Mouse (Mus musculus) kidney, postnatal 0 days (tissue): ENCODE measurements around the gene Adora1. TPM values are rescaled to one million over a fixed set of nuclear protein-coding genes. Genes with fewer than 3 reads are reported as not detected.
"Not testable (repeated sequence)": the region's sequence is repeated elsewhere in the genome, so short reads cannot be mapped to it uniquely, and the experiment has no call there.

Experiments
- ATAC-seq: fragments of 200-750 bp; cut with Nextera tagmentation; replicated peaks from 2 replicates; pipeline ENCODE4 v1.8.0; 2017; ENCODE audit warnings: low read depth, moderate number of reproducible peaks, moderate TSS enrichment, moderate library complexity; ENCODE audit not compliant: low FRiP score
- DNase-seq: peaks from one replicate; pipeline ENCODE4 v3.0.0-alpha.2; 2016; ENCODE audit warnings: low spot score
- H3K27ac ChIP-seq: fragments of 300-500 bp; sonication (generic); 2 replicates; pipeline ENCODE4 v1.5.1; 2014; ENCODE audit warnings: mild to moderate bottlenecking
- H3K27me3 ChIP-seq: fragments of 300-500 bp; sonication (generic); 2 replicates; pipeline ENCODE4 v1.6.1; 2014; ENCODE audit warnings: low read length, mixed read lengths; ENCODE audit not compliant: insufficient read depth
- H3K36me3 ChIP-seq: fragments of 300-500 bp; sonication (generic); 2 replicates; pipeline ENCODE4 v1.6.1; 2014; ENCODE audit warnings: low read length, mixed read lengths; ENCODE audit not compliant: insufficient read depth
- H3K4me1 ChIP-seq: fragments of 300-500 bp; sonication (generic); replicated peaks from 2 replicates; pipeline ENCODE4 v1.6.1; 2014; ENCODE audit warnings: antibody characterized with exemption, low read length, mixed read lengths; ENCODE audit not compliant: insufficient read depth
- H3K4me2 ChIP-seq: fragments of 300-500 bp; sonication (generic); 2 replicates; pipeline ENCODE4 v1.6.1; 2014; ENCODE audit warnings: mild to moderate bottlenecking, low read length, moderate library complexity, mixed read lengths
- H3K4me3 ChIP-seq: fragments of 300-500 bp; sonication (generic); replicated peaks from 2 replicates; pipeline ENCODE4 v1.5.1; 2014; ENCODE audit warnings: low read depth, low read length
- H3K9ac ChIP-seq: fragments of 300-500 bp; sonication (generic); 2 replicates; pipeline ENCODE4 v1.6.1; 2014; ENCODE audit warnings: low read depth, low read length
- H3K9me3 ChIP-seq: fragments of 300-500 bp; sonication (generic); replicated peaks from 2 replicates; pipeline ENCODE4 v1.6.1; 2016; ENCODE audit warnings: low read length, inconsistent platforms, mixed read lengths
- CTCF ChIP-seq: IDR thresholded peaks from 2 replicates; pipeline ENCODE4 v1.5.1; 2016; ENCODE audit warnings: antibody characterized with exemption, low read depth, mild to moderate bottlenecking, moderate library complexity
- WGBS: fragments of 180-500 bp; shearing (Covaris S2); extraction: QIAGEN DNeasy Blood & Tissue Kit; methylation state at CpG from one replicate; pipeline ENCODE4 v1.1.7; 2014; 5-methylcytosine and 5-hydroxymethylcytosine counted together
- polyA plus RNA-seq: library from polyadenylated mRNA; unstranded; fragments of >200 nt; fragmentation: Nextera tagmentation; extraction: Ambion mirVana; gene quantifications from 2 replicates; pipeline ENCODE4 v1.2.1, GENCODE M21; 2015

Adora1 gene
- polyA plus RNA-seq, 1 experiment from 2014 or later, result 13.7 TPM

- H3K9ac ChIP-seq, result no peak overlapping the region
- no peaks in the 10 kb centered on the region; the same call in 1 of the 2 replicates for H3K9me3 ChIP-seq
- no peak overlapping the region for H3K4me3 ChIP-seq
- no peak for DNase-seq
- no peak for TF ChIP-seq CTCF
- H3K4me1 ChIP-seq, result no peaks in the 10 kb centered on the region
- WGBS, result 95% methylated on average over 6 of the region's 6 CpGs
- H3K36me3 ChIP-seq, result no peaks in the 10 kb centered on the region
- no peak overlapping the region for H3K4me2 ChIP-seq
- H3K27me3 ChIP-seq, result no peaks in the 10 kb centered on the region
- H3K27ac ChIP-seq, result no peak overlapping the region
- ATAC-seq, result no peak
Measured at GRCm38 (mm10) chr1:134264341-134264740, 29.1 kb upstream of the Adora1 start.

DNA sequence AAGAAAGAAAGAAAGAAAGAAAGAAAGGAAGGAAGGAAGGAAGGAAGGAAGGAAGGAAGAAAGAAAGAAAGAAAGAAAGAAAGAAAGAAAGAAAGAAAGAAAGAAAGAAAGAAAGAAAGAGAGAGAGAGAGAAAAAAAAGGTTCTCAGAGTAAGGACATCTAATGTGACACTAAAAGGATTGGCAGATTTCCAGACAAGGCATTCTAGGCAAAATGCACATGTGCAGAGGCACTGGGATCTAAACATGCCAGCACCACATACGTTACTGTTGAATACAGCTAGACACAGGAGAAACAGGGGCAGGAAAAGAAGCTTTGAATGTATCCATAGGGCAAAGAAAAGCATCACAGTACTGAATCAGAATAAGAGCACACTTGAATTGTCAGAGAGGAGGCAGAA is 14.4 kb upstream of the Adora1 start:
- not testable (repeated sequence) for DNase-seq

GRCm38 (mm10) chr1:134246590-134246989 is 11.4 kb upstream of the Adora1 start:
- Histone ChIP-seq H3K4me1 (peaks cover 7% of the 10 kb centered on the region; the same call in 1 of the 2 replicates), H3K4me3 (no peak overlapping the region), H3K27me3 (no peaks in the 10 kb centered on the region), H3K9ac (no peak overlapping the region), H3K36me3 (no peaks in the 10 kb centered on the region), H3K27ac (no peak overlapping the region), H3K4me2 (no peak overlapping the region), H3K9me3 (no peaks in the 10 kb centered on the region)
- TF ChIP-seq CTCF, result no peak
- peak; percentile 12 for DNase-seq
- 55% methylated on average over 4 of the region's 4 CpGs for WGBS
- ATAC-seq, result no peak

More for the DNA sequence above, 14.4 kb upstream of the Adora1 start:
- H3K27ac ChIP-seq, H3K36me3 ChIP-seq, H3K9me3 ChIP-seq, ATAC-seq, H3K27me3 ChIP-seq, H3K4me3 ChIP-seq, H3K9ac ChIP-seq, H3K4me2 ChIP-seq, H3K4me1 ChIP-seq: not testable (repeated sequence)
- WGBS, result 77% methylated on average over 1 of the region's 1 CpGs

GRCm38 (mm10) chr1:134245004-134245717 is 9.9 kb upstream of the Adora1 start:
- Histone ChIP-seq H3K27me3 (no peaks in the 10 kb centered on the region), H3K9me3 (no peaks in the 10 kb centered on the region), H3K4me1 (peaks cover 7% of the 10 kb centered on the region; the same call in 1 of the 2 replicates), H3K27ac (no peak overlapping the region), H3K9ac (no peak overlapping the region), H3K4me2 (no peak overlapping the region), H3K36me3 (no peaks in the 10 kb centered on the region), H3K4me3 (no peak overlapping the region)
- TF ChIP-seq CTCF, result no peak
- DNase-seq (no peak), ATAC-seq (no peak)
- WGBS, result 74% methylated on average over 14 of the region's 14 CpGs

GRCm38 (mm10) chr1:134243948-134244914 is 9.0 kb upstream of the Adora1 start:
- Histone ChIP-seq H3K9ac (0 out of 2 replicates have a peak overlapping the region, but pooled peaks have one; percentile 6), H3K36me3 (no peaks in the 10 kb centered on the region), H3K27ac (no peak overlapping the region), H3K27me3 (no peaks in the 10 kb centered on the region), H3K4me3 (no peak overlapping the region), H3K4me2 (peak overlapping the region; percentile 39), H3K4me1 (peaks cover 7% of the 10 kb centered on the region; the same call in 1 of the 2 replicates), H3K9me3 (no peaks in the 10 kb centered on the region)
- peak; percentile 99 for TF ChIP-seq CTCF
- peak; percentile 91 for DNase-seq
- peak; percentile 71 for ATAC-seq
- 21% methylated on average over 35 of the region's 35 CpGs for WGBS

DNA sequence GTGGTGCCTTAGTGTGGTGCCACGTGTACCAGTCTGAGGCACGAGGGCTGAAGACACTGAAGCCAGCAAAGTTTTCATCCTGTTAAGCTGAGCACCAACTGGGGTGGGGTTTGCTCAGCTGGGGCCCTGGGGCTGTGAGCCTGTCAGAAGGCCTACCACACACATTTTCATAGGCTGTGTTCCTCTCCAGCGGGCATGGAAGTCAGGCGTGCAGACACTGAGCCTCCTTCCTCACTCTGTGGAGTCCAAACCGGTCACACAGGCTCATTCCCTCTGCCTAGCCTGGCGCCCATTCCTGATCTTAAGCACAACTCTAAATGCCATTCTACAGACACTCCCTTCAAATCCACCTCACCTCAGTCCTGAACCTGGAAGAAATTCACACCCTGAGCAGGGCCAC is 8.3 kb upstream of the Adora1 start:
- Histone ChIP-seq H3K4me2 (0 out of 2 replicates have a peak overlapping the region, but pooled peaks have one; percentile 39), H3K4me3 (no peak overlapping the region), H3K27me3 (no peaks in the 10 kb centered on the region), H3K9ac (0 out of 2 replicates have a peak overlapping the region, but pooled peaks have one; percentile 6), H3K27ac (no peak overlapping the region), H3K4me1 (peaks cover 7% of the 10 kb centered on the region; the same call in 1 of the 2 replicates), H3K9me3 (no peaks in the 10 kb centered on the region), H3K36me3 (no peaks in the 10 kb centered on the region)
- peak; percentile 65; the same call in 1 of the 2 replicates for ATAC-seq
- no peak for TF ChIP-seq CTCF
- peak; percentile 27 for DNase-seq
- 44% methylated on average over 6 of the region's 6 CpGs for WGBS
